Mouse (Mus musculus) stomach, postnatal 0 days (tissue): ENCODE measurements at regions not wholly inside any gene's neighbourhood (a gene's known extent, or its start where the extent isn't known, plus 50 kb on each side); places are given as distances from the start of the nearest gene placed in this dataset.

Experiments
- ATAC-seq: fragments of 200-750 bp; cut with Nextera tagmentation; 2 replicates; pipeline ENCODE4 v1.8.0; 2017; ENCODE audit not compliant: low FRiP score, low TSS enrichment
- DNase-seq: peaks from one replicate; pipeline ENCODE4 v3.0.0-alpha.2; 2016; ENCODE audit warnings: low spot score
- H3K27ac ChIP-seq: fragments of 300-500 bp; sonication (generic); replicated peaks from 2 replicates; pipeline ENCODE4 v1.5.1; 2014; ENCODE audit warnings: mild to moderate bottlenecking, control low read depth
- H3K27me3 ChIP-seq: fragments of 300-500 bp; sonication (generic); 2 replicates; pipeline ENCODE4 v1.6.1; 2014; ENCODE audit warnings: low read length; ENCODE audit not compliant: control insufficient read depth, insufficient read depth
- H3K36me3 ChIP-seq: fragments of 300-500 bp; sonication (generic); 2 replicates; pipeline ENCODE4 v1.6.1; 2014; ENCODE audit warnings: low read length, mixed read lengths; ENCODE audit not compliant: control insufficient read depth, insufficient read depth
- H3K4me1 ChIP-seq: fragments of 300-500 bp; sonication (generic); replicated peaks from 2 replicates; pipeline ENCODE4 v1.6.1; 2014; ENCODE audit warnings: antibody characterized with exemption; ENCODE audit not compliant: control insufficient read depth, insufficient read depth
- H3K4me2 ChIP-seq: fragments of 300-500 bp; sonication (generic); replicated peaks from 2 replicates; pipeline ENCODE4 v1.6.1; 2014; ENCODE audit warnings: low read depth, mild to moderate bottlenecking, control low read depth, moderate library complexity
- H3K4me3 ChIP-seq: fragments of 300-500 bp; sonication (generic); 2 replicates; pipeline ENCODE4 v1.5.1; 2014; ENCODE audit warnings: low read depth, low read length, control low read depth
- H3K9ac ChIP-seq: fragments of 300-500 bp; sonication (generic); 2 replicates; pipeline ENCODE4 v1.6.1; 2014; ENCODE audit warnings: mild to moderate bottlenecking, low read length, control low read depth, mixed read lengths
- H3K9me3 ChIP-seq: fragments of 300-500 bp; sonication (generic); 2 replicates; pipeline ENCODE4 v1.6.1; 2016; ENCODE audit warnings: low read length; ENCODE audit not compliant: control insufficient read depth
- CTCF ChIP-seq: IDR thresholded peaks from 2 replicates; pipeline ENCODE4 v1.5.1; 2016; ENCODE audit warnings: antibody characterized with exemption, low read depth, mild to moderate bottlenecking, moderate library complexity
- EP300 ChIP-seq: optimal IDR thresholded peaks from 2 replicates; pipeline ENCODE3; 2016; ENCODE audit warnings: antibody characterized with exemption
- WGBS: fragments of 180-500 bp; shearing (Covaris S2); extraction: QIAGEN DNeasy Blood & Tissue Kit; methylation state at CpG from one replicate; pipeline ENCODE4 v1.1.7; 2014; 5-methylcytosine and 5-hydroxymethylcytosine counted together

DNA sequence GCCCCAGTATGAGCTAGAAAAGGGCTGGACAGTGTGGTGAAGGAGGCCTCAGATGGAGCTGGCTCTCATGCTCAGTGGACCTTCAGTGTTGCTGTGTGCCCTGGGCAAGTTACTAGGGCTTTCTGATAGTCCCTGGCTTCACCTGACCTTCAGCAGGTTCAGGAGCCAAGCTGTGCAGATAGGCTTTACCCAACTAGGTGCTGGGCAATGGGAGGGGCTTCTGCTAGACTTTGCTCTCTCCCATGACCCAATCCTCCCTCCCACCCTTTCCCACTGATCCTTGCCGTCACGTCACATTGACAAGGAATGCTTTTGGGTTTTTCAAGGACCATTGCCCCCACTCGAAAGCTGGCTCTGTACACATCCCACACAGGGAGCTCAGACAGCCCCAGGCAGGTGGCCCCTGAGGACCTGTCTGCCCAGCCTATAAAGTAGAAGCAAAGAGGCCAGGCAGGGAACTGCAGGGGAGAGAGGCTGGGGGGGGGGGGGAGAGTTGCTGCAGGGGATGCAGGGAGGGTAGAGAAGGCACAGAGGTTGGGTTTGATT, 57.5 kb upstream of the Wnt11 start:
- TF ChIP-seq EP300 (no peak), CTCF (no peak)
- DNase-seq, result no peak
- Histone ChIP-seq H3K27ac (no peak overlapping the region), H3K9ac (no peak overlapping the region), H3K4me1 (no peaks in the 10 kb centered on the region), H3K4me2 (no peak overlapping the region), H3K9me3 (no peaks in the 10 kb centered on the region), H3K4me3 (no peak overlapping the region), H3K27me3 (no peaks in the 10 kb centered on the region), H3K36me3 (no peaks in the 10 kb centered on the region)
- peak; percentile 28; the same call in 1 of the 2 replicates for ATAC-seq
- 57% methylated on average over 3 of the region's 3 CpGs for WGBS

DNA sequence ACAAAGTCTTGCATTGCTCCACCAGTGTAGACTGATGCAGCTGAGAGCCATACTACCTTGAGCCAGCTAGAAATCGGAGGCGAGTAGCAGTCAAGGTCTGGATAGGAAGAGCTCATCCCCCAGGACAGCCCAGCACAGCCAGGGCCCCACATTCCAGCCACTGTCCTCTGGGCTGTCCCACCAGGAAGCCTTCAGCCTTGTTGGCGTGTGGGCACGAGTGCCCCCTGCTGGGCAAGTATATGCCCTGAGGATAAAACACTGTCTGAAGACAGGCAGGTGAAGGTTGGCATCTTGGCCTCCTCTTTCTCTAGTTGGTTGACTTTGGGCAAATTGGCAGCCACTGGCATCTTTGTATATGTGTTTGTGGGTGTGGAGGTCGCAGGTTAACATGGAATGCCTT, 56.0 kb upstream of the Wnt11 start:
- H3K9me3 ChIP-seq, result no peaks in the 10 kb centered on the region
- no peaks in the 10 kb centered on the region for H3K27me3 ChIP-seq
- 25% methylated on average over 5 of the region's 5 CpGs for WGBS
- 0 out of 2 replicates have a peak, but pooled peaks have one; percentile 33 for ATAC-seq
- no peak for TF ChIP-seq EP300
- TF ChIP-seq CTCF, result peak; percentile 92
- no peak overlapping the region for H3K4me3 ChIP-seq
- DNase-seq, result peak; percentile 75
- H3K4me2 ChIP-seq, result no peak overlapping the region
- no peak overlapping the region for H3K9ac ChIP-seq
- no peak overlapping the region for H3K27ac ChIP-seq
- H3K36me3 ChIP-seq, result no peaks in the 10 kb centered on the region
- H3K4me1 ChIP-seq, result 0 out of 2 replicates have a peak, but pooled peaks cover 2% of the 10 kb centered on the region

- H3K4me2 ChIP-seq, result no peak overlapping the region
- ATAC-seq (no peak), DNase-seq (no peak)
- 38% methylated on average over 5 of the region's 5 CpGs for WGBS
- H3K9me3 ChIP-seq, result no peaks in the 10 kb centered on the region
- peak overlapping the region; percentile 69 for H3K27ac ChIP-seq
- H3K36me3 ChIP-seq, result no peaks in the 10 kb centered on the region
- H3K4me1 ChIP-seq, result 0 out of 2 replicates have a peak, but pooled peaks cover 9% of the 10 kb centered on the region
- H3K27me3 ChIP-seq, result no peaks in the 10 kb centered on the region
- H3K4me3 ChIP-seq, result no peak overlapping the region
- no peak for TF ChIP-seq CTCF
- TF ChIP-seq EP300, result no peak
- no peak overlapping the region for H3K9ac ChIP-seq
These were observed 51.4 kb upstream of the Wnt11 start for GRCm38 (mm10) chr7:98783521-98783920.

DNA sequence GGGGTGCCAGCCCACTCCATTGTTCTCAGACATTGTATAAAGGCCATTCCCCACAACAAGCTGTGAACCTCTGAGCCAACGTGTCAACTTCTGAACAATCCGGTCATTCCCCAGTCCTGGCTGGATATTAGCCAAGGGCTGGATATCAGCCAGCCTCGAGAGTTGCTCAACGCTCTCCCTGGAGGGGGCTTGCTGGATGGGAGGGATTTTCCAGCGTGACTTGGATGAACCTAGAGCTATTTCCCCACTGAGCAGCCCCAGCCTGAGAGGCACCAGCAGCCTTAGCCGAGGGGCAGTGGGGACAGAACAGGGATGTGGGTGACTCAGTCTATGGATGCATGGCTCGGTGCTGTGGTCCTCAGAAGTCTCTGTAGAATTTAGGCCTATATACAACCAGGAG, 51.0 kb upstream of the Wnt11 start:
- Histone ChIP-seq H3K36me3 (no peaks in the 10 kb centered on the region), H3K4me3 (no peak overlapping the region), H3K27ac (peak overlapping the region; percentile 78), H3K4me2 (no peak overlapping the region), H3K9me3 (no peaks in the 10 kb centered on the region), H3K9ac (no peak overlapping the region), H3K4me1 (0 out of 2 replicates have a peak, but pooled peaks cover 9% of the 10 kb centered on the region), H3K27me3 (no peaks in the 10 kb centered on the region)
- WGBS, result 13% methylated on average over 7 of the region's 7 CpGs
- no peak for TF ChIP-seq EP300
- DNase-seq (peak; percentile 68), ATAC-seq (peak; percentile 50; the same call in 1 of the 2 replicates)

- H3K9ac ChIP-seq, result no peak overlapping the region
- H3K4me1 ChIP-seq, result 0 out of 2 replicates have a peak, but pooled peaks cover 9% of the 10 kb centered on the region
- H3K4me3 ChIP-seq, result no peak overlapping the region
- no peaks in the 10 kb centered on the region for H3K27me3 ChIP-seq
- DNase-seq (no peak), ATAC-seq (peak; percentile 18; the same call in 1 of the 2 replicates)
- TF ChIP-seq CTCF (peak; percentile 30), EP300 (no peak)
- peak overlapping the region; percentile 12; the same call in 1 of the 2 replicates for H3K4me2 ChIP-seq
- 34% methylated on average over 15 of the region's 15 CpGs for WGBS
- H3K9me3 ChIP-seq, result no peaks in the 10 kb centered on the region
- no peaks in the 10 kb centered on the region for H3K36me3 ChIP-seq
- H3K27ac ChIP-seq, result peak overlapping the region; percentile 78
These were observed 50.5 kb upstream of the Wnt11 start for GRCm38 (mm10) chr7:98784369-98784931.
